Mouse (Mus musculus) urinary bladder, adult 18-20 months (tissue): ENCODE data around the gene Pdha1.
A peak's percentile ranks its signal among the peaks of the same experiment; 100 is the strongest.

ENCODE experiments used
- DNase-seq, 2 experiments: peaks; one replicate each; pipeline ENCODE4 v3.0.0; 2022; ENCODE audit warnings: low spot score in 2 of 2, mixed read lengths in 2 of 2

The Pdha1 gene

DNA sequence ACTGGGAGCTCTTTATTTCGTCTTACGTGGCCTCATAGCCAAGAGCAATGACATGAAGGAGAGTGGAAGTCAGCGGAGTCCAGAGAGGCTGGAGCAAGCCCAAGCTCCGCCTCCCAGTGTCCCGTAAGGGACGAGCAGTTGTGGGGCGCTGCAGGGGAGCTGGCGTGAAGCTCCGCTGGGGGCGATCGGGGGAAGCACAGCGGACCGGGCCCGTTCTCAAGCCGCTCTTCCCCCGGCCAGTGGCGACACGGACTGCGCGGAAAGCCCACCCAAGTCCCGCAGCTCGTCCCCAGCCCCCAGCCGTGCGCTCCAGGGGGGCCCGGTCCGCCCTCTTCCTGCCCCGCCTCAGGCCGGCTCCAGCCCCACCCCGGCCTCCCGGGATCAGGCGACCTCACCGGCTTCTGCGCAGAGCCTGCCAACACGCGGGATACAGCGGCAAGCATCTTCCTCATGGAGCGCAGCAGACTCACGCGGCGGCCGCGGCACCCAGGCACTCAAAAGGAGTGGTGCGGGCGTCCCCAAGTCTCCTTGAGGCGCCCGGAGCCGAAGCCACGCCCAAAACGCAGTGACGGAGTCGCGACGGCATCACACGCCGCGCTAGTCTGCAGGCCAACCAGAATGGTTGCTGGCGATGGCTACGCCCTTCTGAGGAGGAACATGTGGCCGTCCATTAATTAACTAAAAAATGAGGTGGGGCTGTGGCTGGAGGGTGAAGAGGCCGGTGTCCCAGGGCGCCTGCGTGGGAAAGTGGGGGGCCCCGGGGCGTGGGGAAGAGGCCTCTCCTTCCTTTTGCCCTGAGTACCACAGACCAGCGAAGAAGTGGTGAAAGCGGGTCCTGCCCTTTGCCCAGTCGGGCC, at the start of gene Pdha1:
Pdha1 (minus strand) TSS at position 553 of the 857 bp plus-strand sequence.
- peak; percentile 74 to 80 for DNase-seq

DNA sequence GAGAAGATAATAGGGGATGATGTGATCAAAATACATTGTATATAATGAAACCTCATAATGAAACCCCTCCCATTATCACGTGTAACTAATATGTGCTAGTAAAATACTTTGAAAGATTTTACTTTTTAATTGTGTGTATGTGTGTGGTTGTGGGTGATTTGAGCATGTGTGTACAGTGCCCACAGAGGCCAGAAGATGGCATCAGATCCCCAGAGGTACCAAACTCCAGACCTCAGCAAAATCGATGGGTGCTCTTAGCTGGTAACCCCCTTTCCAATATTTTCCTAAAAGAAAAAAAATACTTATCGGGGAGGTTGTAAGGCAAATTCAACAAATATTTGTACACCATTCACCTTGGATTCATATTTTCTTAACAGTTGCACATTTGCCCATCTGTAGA, 40.8 kb upstream of the Pdha1 start:
- no peak for DNase-seq

DNA sequence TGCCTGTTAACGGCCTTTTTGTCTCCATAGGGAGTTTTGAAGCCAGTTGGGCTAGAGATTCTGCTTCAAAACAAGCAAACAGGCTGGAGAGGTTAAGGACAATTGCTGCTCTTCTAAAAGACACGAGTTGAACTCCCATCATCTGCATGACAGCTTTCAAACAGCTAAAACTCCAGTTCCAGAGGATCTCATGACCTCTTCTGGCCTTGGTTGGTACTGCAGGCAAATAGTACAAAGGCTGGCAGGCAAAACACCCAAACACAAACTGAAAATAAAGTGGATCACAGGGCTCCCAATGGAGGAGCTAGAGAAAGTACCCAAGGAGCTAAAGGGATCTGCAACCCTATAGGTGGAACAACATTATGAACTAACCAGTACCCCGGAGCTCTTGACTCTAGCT, 31.9 kb upstream of the Pdha1 start:
- DNase-seq, result peak; percentile 15 to 37

DNA sequence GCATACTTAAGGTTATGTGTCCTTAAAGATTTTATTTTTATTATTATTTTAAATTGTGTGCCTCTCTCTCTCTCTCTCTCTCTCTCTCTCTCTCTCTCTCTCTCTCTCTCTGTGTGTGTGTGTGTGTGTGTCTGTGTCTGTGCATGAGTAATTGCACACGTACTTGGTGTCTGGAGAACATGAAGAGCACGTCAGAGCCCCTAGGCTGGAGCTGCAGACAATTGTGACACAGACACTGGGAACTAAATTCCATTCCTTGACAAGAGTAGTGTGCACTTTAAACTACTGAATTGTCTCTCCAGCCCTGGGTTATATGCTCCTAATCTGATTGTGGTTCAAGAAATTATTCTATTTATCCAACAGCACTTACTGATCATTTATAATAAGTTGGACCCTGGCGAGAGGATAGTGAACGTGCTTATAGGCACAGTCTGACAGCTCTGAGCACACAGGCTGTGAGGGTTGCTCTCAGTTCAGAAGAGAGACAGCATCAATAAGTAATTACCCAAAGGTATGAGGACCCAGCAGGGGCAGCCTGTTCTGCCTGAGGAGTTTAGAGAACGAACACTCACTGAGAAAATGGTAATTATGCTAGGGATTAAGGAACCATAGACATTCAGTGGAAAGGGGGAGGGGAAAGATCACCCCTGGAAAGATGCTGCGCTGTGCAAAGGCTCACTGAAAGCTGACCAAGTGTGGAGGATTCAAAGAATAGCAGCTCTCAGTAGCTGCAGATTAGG, 28.2 kb upstream of the Pdha1 start:
- no peak for DNase-seq

DNA sequence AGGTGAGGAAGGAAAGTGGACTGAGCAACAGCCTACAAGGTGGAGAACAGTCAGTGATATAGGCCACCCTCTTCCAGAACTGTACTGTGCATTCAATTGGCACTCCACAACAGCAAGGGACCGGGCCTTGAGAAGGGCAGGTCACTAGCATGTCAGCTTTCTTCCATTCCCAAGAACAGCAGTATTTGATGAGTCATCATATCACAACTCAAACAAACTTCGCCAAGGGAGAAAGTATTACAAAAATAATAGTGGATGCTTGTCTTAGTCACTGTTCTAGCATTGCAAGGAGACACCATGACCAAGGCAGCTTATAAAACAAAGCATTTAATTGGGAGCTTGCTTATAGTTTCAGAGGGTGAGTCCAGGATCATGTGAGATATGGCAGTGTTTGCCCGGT, 26.0 kb upstream of the Pdha1 start:
- DNase-seq, result no peak

DNA sequence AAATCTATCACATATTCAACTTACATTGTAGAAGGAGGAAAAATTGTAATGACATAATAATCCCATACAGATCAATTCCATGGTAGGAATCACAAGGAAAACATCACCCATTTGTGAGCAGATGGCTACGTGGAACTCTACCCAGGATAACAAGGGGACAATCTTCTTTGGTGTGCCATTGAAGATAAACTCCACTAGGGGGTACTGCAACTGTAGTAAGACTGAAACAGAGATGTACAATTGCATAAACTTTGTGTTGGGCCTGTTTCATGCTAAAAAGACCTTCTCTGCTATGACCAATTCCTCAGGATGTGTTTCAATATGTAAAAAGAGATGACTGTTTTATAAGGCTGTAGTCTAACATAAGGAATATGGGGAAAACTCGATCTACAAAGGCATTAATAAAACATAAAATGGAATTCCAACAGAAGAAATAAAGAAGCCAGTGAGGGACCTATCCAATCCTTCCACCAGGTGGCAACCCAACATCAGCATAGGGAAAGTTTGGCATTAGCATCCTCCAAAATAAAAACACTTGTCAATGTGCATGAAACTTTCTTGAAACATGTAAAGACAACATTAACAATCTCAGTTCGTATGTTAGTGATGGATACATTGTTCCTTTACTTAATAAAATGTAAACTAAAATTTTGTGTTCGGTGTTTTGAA, 15.1 kb upstream of the Pdha1 start:
- no peak for DNase-seq

DNA sequence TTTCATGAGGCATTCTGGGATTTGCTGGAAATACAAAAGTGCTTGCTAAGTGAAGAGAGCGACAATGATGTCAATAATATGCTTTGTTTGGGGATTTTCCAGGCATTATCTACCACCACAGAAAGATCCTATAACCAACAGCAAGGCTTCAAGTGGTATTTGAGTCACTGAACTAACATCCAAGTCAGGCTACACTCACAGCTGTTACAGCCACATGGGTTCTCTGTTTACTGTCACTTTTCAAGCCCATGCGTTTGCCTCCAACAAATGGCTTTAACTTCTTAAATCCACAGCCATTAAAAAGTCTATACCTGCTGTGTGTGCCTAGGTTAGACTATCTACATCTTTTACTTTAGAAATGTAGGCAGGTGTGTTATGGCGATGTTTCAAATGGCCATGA, 10.6 kb upstream of the Pdha1 start:
- DNase-seq, result no peak

DNA sequence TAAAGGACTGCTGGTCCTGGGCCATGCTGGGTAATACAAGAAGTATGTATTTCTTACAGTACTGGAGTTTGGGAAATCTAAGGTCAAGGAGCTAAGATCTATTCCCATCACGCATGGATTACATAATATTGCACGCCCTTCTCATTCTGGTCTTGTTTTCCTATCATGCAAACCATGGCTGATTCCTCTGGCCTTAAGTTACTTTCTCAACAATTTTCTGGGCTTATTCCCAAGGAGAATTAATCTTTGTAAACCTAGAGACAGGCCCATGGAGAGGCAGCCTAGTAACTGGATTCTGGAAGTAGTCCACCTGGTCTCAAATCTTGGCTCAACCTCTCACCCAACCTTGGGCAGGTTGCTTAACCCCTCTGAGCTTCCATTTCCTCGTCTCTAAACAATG, 9.2 kb upstream of the Pdha1 start:
- no peak for DNase-seq

DNA sequence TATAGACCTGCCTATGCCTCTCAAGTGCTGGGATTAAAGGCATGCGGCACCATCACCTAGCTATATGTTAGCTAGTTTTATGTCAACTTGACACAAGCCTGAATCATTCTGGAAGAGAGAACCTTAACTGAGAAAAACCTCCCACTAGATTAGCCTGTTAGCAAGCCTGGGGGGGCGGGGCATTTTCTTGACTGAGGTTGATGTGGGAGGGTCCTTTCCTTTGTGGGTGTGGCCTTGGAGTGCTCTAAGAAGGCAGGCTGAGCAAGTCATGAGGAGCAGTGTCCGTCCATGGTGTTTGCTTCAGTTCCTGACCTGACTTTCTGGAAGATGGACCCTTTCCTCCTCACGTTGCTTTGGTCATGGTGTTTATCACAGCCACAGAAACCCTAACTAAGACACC, 8.6 kb upstream of the Pdha1 start:
- DNase-seq, result no peak

DNA sequence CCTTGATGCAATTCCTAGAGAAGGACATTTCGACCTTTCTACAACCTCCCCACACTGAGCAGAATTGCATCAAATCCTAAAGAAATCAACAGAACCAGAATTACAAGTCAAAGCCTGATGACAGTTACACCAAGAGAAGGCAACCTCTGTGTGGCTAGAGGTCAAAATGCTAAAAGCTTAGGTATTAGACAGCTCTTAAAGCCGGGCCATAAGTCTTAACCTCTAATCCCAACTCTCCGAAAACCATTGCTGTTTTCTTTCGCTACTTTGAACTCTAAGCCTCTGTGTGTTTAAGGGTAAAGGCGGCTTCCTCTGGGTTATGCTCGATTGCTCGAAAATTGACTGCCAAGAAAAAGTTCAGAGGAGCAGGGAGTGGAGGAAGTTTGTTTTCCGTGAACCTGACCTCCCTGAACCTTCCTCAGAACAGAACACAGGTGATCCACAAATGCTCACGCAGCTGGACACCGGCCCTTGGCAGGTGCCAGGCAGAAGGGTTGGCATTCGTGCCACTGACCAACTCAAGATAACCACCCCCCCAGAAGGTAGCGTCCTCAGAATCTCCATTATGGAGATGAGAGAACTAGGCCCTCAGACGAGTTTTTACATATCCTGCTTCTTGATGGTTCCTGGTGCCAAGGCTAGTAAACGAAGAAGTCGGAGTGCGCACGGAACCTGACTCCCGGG, 894 bp downstream of the Pdha1 start:
- no peak for DNase-seq

DNA sequence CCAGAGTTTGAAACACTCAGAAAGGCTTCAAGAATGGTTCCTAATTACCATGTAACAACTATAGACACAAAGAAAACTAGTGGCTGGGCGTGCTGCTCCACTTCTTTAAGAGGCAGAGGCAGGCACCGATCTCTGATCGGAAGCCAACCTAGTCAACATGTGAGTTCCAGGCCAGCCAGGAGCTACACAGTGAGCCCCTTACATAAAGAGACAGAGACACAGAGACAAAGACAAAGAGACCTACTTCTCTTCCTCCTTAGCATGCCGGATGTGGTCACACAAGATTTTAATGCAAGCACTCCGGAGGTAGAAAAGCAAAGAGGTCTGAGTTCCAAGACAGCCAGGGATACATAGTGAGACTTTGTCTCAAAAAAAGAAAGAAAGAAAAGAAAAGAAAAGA, 2.1 kb downstream of the Pdha1 start:
- no peak for DNase-seq

DNA sequence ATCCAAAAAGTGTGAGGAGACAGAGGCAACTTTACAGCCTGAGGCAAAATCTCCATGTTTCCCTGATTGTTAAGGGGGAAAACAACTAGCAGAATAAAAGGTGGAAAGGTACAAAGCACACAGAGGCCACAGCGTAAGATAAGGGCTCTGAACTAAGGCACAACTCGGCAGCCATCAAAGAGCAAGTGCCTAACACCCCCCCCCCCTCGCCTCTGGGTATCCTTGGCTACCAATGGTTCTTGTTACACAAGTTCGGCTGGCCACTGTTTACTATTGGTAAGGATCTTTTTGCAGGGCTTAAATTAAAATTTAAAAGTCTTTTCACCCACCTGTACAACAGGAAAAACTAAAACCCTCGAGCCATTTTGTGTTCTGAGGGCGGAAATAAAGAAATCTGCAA, 2.5 kb downstream of the Pdha1 start:
- DNase-seq, result no peak

DNA sequence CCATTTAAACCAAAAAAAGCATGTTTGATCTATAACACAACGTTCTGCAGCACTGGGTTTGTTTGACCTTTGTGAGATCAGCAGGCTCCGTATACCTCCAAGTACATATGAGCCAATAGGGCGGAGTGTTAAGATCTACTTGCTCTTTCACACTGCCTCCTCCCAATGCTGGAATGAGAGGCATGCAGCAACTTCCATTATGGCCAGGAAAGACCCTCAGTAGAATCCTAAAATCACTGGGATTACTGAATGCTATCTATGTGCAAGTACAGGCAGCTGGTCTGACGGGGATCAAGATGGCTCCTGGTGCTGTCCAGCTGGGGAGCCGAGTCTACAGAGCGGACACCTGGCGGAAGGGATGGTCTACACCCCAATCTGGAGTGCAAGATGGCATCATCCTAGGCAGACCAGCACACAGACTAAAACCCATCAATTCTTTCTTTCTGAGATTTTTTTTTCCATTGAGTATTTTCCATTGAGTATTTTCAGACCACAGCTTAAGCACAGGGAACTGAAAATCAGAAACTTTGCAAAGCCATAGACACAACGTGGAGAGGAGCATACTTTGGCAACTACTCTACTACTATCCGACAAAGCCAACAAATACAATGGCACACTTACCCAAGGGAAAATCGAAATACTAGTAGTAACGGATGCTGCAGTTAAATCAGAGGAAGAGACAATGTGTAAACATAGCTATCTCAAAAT, 3.9 kb downstream of the Pdha1 start:
- no peak for DNase-seq

DNA sequence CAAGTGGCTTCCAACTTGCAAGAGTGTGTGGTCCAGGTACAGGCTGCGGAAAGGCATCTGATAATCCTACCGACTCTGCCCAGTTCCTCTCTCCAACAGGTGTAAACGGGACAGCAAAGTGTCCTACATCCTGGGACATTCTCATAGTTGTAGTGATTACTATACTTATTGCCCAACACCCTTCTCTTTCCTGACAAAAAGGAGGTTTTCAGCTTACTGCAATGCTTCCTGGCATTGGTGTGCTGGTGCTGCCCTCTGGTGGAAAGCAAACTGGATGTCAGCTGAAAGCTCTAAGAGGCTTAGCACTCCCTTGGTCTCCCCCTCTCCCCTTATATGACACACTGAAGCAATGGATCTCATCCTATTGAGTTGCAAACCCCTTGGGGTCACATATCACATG, 21.6 kb downstream of the Pdha1 start:
- no peak for DNase-seq

DNA sequence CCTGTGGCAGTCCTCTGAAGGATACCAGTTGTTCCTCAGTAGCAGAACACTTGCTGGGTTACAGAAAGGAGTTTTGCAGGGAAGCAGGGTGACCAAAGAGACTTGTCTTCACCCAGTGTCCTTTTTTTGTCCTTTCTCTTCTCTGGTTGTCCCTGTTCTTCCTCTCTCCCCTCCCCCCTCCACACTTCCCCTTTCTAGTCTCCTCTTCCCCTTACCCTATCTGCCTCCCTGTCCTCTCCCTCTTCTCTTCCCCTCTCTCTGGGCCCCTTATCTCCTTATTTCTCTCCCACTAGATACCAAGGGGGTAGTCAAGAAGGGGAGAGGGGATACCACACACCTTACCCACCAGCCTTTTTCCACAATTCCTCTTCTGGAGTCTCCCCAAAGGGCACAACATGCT, 22.1 kb downstream of the Pdha1 start:
- DNase-seq, result no peak

DNA sequence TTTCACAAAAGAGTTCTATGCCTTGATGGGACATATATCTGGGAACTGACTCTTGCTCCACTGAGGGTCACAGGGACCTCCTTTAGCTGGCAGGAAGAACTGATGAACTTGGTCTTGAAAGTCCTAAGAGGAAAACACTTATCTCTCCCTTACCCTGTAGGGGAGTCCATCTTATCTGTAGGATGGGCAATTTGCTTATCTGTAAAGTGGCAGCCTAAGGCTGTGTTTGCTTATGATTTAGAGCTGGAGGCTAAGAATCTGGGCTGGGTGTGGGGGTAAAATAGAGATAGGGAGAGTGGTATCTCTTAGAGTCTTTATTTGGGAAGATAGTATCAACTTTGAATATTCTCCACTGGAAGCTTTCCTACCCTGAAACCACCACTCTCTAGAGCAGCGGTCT, 24.4 kb downstream of the Pdha1 start:
- DNase-seq, result no peak

DNA sequence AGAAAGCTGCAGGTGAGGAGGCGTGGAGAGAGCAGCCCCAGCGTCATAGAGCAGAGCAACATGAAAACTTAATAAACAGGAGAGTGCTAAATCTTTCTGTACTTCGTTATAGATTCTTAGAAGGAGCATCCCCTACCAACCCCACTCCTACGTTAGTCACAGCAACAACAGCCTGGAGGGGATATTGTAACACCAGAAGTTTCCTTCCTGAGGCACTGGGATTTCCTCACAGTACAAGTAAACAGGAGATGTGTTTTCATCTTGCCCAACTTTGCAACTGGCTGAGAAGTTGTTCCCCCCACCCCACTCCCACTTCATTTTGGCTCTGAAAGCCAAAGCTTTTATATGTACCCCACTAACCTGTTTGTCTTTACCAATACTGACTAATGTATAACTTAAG, 30.4 kb downstream of the Pdha1 start:
- no peak for DNase-seq

DNA sequence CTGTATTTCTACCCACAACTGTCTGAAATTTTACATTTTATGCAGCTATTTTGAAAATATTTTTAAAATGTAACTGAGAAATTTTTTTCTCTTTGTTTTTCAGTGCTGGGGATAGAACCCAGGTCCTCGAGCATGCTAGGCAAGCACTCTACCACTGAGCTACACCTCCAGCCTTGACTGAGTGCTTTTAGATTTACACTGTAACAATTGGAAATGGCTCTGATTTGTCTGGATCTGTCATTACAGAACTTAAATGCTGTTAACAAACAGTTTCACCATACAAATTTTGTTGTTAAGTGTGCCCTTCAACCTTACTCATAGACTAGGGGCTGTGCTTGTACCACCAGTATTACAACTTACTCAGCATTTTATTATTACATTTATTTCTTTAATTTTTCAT, 46.2 kb downstream of the Pdha1 start:
- DNase-seq, result no peak
